Mouse (Mus musculus) cerebellum, postnatal 4 days (tissue): Measurements from ENCODE around the gene Tshz2.

Experiments
- DNase-seq, 2 experiments: peaks; one replicate each; pipeline ENCODE4 v3.0.0; 2022; ENCODE audit warnings: low spot score in 2 of 2, mixed read lengths in 1 of 2

Gene Tshz2

GRCm38 (mm10) chr2:170042471-170043213 lies 409.8 kb downstream of the Tshz2 start:
- no peak for DNase-seq

- no peak for DNase-seq
Measured at GRCm38 (mm10) chr2:170043290-170043689, 410.5 kb downstream of the Tshz2 start.

- DNase-seq = no peak
Measured at GRCm38 (mm10) chr2:170045896-170046295, 413.1 kb downstream of the Tshz2 start.

- no peak for DNase-seq
Measured at GRCm38 (mm10) chr2:170046371-170047145, 413.7 kb downstream of the Tshz2 start.

DNA sequence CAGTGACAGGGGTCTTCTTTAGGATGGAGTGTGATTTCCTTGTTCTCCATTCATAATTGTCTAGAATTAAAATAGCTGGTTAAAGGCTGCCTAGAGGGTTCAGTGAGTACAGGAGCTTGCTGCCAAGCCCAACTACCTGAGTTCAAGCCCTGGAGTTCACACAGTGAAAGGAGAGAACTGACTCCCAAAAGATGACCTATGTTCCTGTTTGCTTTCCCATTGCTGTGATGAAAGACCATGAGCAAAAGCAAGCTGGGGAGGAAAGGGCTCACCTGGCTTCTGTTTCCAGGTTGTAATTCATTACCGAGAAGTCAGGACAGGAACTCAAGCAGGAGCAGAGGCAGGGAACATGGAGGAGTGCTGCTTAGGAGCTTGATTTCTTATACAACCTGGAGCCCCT lies 416.0 kb downstream of the Tshz2 start:
- no peak for DNase-seq

GRCm38 (mm10) chr2:170050651-170051050 lies 417.8 kb downstream of the Tshz2 start:
- no peak for DNase-seq

DNA sequence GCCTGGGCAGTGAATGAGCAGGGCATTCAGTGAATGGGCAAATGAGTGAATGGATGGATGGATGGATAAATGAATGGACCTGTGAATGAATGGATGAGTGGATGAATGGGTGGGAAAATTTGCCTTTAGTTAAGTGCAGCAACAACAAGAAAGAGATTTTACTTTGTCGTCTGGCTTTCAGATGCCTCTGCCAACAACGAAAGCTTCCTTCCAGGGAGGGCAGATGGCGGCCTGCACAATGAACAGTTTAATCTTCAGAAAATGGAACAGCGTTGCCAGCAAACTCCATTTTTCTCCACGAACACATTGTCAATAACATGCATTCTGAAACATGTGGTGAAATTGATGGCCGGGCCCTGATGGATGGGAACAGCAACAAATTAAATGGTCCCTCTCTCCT lies 418.6 kb downstream of the Tshz2 start:
- DNase-seq = no peak

DNA sequence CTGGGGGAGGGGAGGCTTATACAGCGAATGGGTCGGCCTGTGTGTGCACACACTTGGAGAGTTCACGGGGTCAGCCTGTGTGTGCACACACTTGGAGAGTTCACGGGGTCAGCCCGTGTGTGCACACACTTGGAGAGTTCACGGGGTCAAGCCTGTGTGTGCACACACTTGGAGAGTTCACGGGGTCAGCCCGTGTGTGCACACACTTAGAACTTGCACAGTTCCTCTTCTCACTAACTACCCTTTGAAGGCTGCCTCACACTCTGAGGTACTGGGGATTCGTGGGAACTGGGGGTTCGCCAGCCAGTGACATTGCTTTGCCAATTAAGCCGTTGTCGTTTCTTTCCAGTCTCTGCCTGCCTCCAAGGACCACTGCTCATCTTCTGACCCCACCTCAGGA lies 422.1 kb downstream of the Tshz2 start:
- DNase-seq = no peak

GRCm38 (mm10) chr2:170055413-170055812 lies 422.6 kb downstream of the Tshz2 start:
- DNase-seq = peak in 1 of 2 experiments; percentile 38

DNA sequence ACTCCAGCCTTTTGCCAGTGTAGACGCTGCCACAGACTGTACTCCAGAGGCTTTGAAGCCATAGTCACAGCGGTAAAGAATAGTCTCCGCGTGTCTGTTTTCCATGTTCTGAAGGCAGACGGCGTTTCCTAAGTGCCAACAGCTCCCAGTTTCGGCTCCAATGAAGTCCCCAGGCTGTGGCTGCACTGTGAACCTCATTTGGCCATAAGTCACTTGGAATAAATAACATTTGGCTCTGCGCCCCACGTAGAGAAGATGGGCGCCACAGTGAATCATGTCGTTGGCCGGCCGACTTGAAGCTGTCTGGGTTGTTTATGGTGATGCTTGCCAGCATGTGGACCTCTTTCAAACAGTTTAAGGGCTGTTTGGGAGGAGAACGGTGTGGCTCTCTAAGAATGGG lies 426.0 kb downstream of the Tshz2 start:
- DNase-seq = peak in 1 of 2 experiments; percentile 51

GRCm38 (mm10) chr2:170060066-170060465 lies 427.3 kb downstream of the Tshz2 start:
- peak in 1 of 2 experiments; percentile 31 for DNase-seq

GRCm38 (mm10) chr2:170062378-170062777 lies 429.6 kb downstream of the Tshz2 start:
- DNase-seq = no peak

GRCm38 (mm10) chr2:170069976-170070375 lies 437.2 kb downstream of the Tshz2 start:
- DNase-seq = no peak

DNA sequence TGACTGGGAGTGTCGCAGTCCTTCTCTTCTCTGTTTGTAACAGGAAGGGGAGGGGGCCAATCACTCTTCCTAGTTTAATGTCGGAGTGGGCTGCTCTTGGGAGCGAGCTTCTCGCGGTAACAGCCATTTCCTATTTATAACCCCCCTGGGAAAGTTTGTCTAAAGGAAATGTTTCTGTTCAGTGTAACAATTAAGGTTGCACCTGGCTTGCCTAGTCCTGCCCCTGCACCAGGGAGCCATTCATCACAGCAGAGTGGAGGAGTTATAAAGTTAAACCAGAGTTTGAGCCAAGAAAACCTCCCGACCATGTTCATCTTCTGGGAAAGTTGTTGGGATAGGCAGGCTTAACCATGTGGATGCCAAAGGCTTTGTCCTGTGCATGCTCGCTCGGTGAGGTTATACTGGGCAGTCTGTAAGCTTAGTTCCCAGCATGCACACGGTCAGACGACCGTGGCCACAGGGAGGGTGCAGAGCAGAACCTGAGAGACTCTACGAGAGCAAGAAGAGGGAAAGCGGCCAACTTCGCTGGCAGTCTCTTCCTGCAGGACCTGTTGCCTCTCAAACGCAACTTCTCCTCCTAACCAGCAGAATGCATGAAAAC lies 437.9 kb downstream of the Tshz2 start:
- no peak for DNase-seq

- no peak for DNase-seq
Measured at GRCm38 (mm10) chr2:170076941-170077490, 444.2 kb downstream of the Tshz2 start.

GRCm38 (mm10) chr2:170078041-170078440 lies 445.2 kb downstream of the Tshz2 start:
- no peak for DNase-seq

DNA sequence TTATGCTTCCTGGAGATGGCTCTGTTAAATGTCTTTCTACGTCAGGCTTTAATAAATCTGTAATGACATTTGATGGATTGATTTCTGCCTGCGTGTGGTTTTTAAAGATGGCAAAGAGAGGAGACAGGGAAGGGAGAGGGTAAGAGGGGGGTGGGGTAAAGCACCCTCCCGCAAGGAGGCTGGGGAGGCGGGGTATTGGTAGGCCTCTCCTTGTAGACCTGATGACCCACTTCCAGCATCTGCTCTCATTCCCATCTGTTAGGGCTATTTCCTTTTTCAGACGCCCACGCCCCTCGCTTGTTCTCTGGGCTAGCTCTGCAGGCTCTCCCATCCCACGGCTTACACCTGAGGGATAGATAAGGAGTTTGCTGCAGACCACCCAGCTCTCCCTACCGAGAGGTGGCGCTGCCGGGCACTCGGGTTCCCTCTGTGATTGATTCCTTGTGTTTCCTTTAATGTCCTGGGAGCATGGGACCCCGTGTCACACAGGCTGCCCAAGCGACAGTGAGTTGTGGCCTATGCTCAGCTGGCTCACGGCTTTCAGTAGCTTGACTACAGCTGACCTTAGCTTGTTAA lies 445.7 kb downstream of the Tshz2 start:
- no peak for DNase-seq

DNA sequence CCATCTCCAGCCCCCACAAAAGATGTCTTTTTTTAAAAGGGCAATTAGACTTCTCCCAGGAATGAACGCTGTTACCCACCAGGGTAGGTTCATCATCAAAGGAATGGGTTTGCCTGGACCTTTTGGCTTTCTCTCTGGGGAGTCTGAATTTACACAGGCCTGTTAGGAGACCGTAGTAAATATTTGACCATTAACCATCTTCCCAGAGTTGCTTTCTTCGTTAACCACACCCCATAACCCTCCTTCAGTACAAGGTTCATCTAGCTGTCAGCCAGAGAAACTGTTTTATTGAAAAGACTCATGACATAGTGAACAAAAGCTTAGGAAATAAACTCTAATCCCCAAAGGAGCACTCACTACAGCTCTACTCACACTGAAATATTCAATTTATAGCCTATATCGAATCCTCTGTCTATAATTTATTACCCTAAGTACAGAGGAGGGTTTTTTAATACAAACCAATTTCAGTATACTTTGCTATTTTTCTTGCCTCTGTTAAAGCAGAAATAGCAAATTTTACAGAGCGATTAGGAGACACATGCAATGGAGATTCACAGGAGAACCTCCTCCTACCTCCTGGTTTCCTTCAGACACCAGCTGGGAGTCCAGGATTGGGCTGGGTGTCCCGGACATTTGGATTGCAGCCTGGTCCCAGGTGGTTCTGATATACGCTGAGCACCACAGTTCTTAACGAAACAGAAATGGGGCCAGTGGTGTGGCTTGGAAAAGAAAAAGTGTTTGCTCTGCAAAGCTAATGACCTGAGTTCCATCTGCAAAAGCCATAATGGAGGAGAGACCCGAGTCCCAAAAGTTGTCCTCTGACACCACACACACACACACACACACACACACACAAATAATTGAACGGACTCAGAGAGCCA lies 459.0 kb downstream of the Tshz2 start:
- DNase-seq = no peak

GRCm38 (mm10) chr2:170094220-170094619 lies 461.4 kb downstream of the Tshz2 start:
- DNase-seq = no peak

DNA sequence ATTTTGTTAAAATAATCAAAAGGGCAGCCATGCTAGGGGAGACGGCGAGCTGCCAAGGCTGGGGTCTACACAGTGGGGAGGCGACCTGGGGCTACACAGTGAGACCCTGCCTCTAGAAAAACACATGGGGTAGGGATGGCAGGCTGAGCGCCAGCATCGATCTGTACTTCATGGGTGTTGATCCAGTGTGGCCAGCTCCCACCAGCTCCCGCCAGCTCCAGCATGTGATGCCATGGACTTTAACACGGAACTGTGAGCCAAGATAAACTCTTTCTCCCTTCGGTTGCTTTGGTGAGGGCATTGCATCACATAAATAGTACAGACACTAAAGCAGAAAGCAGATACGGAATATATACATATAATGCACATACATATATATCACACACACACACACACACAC lies 462.1 kb downstream of the Tshz2 start:
- DNase-seq = no peak

DNA sequence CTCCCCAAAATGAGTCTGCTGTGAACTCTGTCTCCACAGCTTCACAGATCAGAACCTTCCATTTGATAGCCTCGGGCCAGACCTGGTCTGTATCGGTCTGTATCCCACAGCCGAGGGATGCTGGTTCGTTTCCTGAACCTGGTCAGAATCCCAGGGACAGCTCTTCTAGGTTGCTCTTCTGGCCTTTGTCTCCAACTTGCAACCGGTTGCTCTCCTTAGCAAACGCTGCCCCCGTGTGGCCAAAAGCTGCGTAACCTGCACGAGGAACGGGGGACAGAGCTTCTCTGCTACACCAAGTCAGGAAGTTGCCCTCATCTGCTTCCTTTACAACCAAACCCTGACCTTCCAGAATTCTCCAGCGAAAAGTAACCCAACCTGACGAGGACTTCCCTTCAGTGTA lies 468.3 kb downstream of the Tshz2 start:
- peak; percentile 98 to 99 for DNase-seq
